Mouse (Mus musculus): ENCODE measurements at regions not wholly inside any gene's neighbourhood (a gene's known extent, or its start where the extent isn't known, plus 50 kb on each side); places are given as distances from the start of the nearest gene placed in this dataset.
"Not testable (repeated sequence)": the region's sequence is repeated elsewhere in the genome, so short reads cannot be mapped to it uniquely, and the experiment has no call there.

DNA sequence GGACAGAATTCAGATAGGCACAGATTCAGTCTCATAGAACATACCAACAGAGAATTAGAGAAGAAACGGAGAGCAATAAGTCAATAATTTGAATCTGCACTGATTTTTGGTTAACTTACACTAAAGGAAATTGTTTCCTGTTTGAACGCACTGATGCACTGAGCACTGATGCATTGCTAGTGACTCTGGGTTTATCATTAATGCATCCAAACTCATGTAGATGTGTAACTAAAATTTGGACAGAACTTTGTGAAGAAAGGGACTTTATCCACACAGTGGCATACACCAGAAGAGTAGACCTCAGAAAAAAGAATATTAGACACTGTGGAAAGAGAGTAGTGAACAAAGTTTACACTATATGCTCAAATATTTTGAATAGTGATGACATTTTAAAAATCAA is 364.2 kb downstream of the Casp12 start:
- no peaks in the 10 kb centered on the region for H3K4me1 ChIP-seq (ENCODE audit: control insufficient read depth, insufficient read depth, low read length)
- H3K4me3 ChIP-seq (ENCODE audit: control insufficient read depth, low read depth, low read length), result no peak overlapping the region
- H3K36me3 ChIP-seq (ENCODE audit: control insufficient read depth, insufficient read depth, low read length), result no peaks in the 10 kb centered on the region
- TF ChIP-seq CTCF (IDR thresholded peaks at IDR 0.05; ENCODE audit: control insufficient read depth, insufficient read depth, insufficient replicate concordance, low read depth, low read length) (no peak), POLR2A (IDR thresholded peaks at IDR 0.05; ENCODE audit: control insufficient read depth, low read depth, low read length) (no peak)
- H3K27me3 ChIP-seq (ENCODE audit: control insufficient read depth, insufficient read depth, low read length), result no peaks in the 10 kb centered on the region
- no peak overlapping the region for H3K27ac ChIP-seq (ENCODE audit: control insufficient read depth, insufficient read depth, low read depth, low read length)

DNA sequence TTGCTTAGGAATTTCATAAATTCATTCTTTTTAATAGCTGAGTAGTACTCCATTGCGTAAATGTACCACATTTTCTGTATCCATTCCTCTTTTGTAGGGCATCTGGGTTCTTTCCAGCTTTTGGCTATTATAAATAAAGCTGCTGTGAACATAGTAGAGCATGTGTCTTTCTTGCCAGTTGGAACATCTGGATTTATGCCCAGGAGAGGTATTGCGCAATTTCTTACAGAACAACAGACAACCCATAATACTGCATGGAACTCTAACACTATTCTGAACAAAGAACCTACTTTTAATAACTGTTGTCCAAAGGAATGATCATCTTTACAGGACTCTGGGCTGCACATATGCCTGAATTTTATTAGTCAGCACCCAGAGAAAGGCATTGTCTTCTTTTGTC is 373.4 kb downstream of the Casp12 start:
- not testable (repeated sequence) for H3K27me3 ChIP-seq (ENCODE audit: control insufficient read depth, insufficient read depth, low read length); H3K4me3 ChIP-seq (ENCODE audit: control insufficient read depth, low read depth, low read length); H3K36me3 ChIP-seq (ENCODE audit: control insufficient read depth, insufficient read depth, low read length); H3K4me1 ChIP-seq (ENCODE audit: control insufficient read depth, insufficient read depth, low read length); H3K27ac ChIP-seq (ENCODE audit: control insufficient read depth, insufficient read depth, low read depth, low read length)

DNA sequence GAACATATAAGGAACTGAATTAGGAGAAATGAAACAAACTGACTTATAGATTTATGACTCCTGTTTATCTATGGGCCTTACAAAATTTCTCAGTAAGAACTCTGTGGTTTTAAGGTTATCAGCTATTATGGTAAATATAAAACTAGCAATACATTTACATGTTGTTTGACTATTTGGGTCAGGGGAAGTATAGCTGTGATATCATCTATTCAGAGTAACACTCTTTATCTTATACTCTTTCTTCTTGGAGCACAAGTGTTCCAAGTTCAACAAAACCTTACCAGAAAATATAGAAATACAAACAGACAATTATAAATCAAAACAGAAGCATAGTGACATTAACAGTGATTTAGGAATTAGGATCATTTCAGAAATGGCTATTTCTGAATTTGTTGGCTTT is 383.6 kb downstream of the Casp12 start:
- no peak for TF ChIP-seq CTCF (IDR thresholded peaks at IDR 0.05; ENCODE audit: control insufficient read depth, insufficient read depth, insufficient replicate concordance, low read depth, low read length)
- no peak for TF ChIP-seq POLR2A (IDR thresholded peaks at IDR 0.05; ENCODE audit: control insufficient read depth, low read depth, low read length)
- H3K27ac ChIP-seq (ENCODE audit: control insufficient read depth, insufficient read depth, low read depth, low read length), result no peak overlapping the region
- no peaks in the 10 kb centered on the region for H3K4me1 ChIP-seq (ENCODE audit: control insufficient read depth, insufficient read depth, low read length)
- no peaks in the 10 kb centered on the region for H3K36me3 ChIP-seq (ENCODE audit: control insufficient read depth, insufficient read depth, low read length)
- no peak overlapping the region for H3K4me3 ChIP-seq (ENCODE audit: control insufficient read depth, low read depth, low read length)
- no peaks in the 10 kb centered on the region for H3K27me3 ChIP-seq (ENCODE audit: control insufficient read depth, insufficient read depth, low read length)

DNA sequence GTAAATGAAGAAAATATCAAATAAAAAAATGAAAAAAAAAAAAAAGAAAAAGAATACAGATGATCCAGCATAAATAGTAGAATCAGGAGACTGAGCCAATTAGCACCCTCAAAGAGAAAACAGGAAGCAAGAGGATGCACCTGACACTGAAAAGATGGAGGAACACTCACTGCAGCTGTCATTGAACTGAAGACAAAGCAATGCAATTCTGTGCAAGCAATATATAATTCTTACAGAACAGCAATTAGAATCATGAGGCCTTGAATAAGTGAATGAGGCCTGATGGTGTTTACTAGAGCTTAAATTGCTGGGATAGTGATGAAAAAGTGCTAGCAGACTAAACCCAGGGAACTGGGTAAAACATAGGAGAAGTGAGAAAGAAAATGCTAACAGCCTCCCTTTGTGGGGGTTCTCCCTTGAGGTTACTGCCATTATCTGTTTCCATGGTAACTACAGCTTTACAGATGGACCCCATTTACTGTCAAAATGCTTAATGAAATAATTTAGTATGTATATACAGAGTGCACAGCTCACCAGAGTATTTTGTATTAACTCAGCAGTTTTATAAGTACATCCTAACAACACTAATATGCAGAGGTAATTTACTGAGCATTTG is 407.6 kb downstream of the Casp12 start:
- no peak overlapping the region for H3K27ac ChIP-seq (ENCODE audit: control insufficient read depth, insufficient read depth, low read depth, low read length)
- H3K4me1 ChIP-seq (ENCODE audit: control insufficient read depth, insufficient read depth, low read length), result no peaks in the 10 kb centered on the region
- H3K36me3 ChIP-seq (ENCODE audit: control insufficient read depth, insufficient read depth, low read length), result no peaks in the 10 kb centered on the region
- no peaks in the 10 kb centered on the region for H3K27me3 ChIP-seq (ENCODE audit: control insufficient read depth, insufficient read depth, low read length)
- TF ChIP-seq POLR2A (IDR thresholded peaks at IDR 0.05; ENCODE audit: control insufficient read depth, low read depth, low read length), result no peak
- TF ChIP-seq CTCF (IDR thresholded peaks at IDR 0.05; ENCODE audit: control insufficient read depth, insufficient read depth, insufficient replicate concordance, low read depth, low read length), result no peak
- H3K4me3 ChIP-seq (ENCODE audit: control insufficient read depth, low read depth, low read length), result no peak overlapping the region

DNA sequence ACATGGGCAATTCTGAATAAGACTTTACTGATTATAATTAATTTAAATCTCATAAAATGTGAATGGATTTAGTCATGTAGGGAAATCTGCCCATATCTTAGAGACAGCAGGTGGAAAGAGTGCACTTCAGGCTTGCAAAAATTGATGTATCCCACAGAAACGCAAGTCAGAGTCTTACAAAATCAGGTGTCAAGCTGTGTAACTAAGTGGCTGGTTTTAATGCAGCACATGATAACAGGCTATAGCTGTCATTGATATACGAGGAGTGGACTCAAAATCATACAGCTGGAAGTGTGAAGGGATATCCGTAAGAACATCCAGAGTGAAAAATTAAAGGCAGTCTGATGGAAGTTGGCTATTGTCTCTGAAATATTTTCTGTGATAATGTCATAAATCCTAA is 408.6 kb downstream of the Casp12 start:
- Histone ChIP-seq H3K4me1 (ENCODE audit: control insufficient read depth, insufficient read depth, low read length) (no peaks in the 10 kb centered on the region), H3K4me3 (ENCODE audit: control insufficient read depth, low read depth, low read length) (no peak overlapping the region), H3K36me3 (ENCODE audit: control insufficient read depth, insufficient read depth, low read length) (no peaks in the 10 kb centered on the region), H3K27me3 (ENCODE audit: control insufficient read depth, insufficient read depth, low read length) (no peaks in the 10 kb centered on the region), H3K27ac (ENCODE audit: control insufficient read depth, insufficient read depth, low read depth, low read length) (no peak overlapping the region)
- no peak for TF ChIP-seq CTCF (IDR thresholded peaks at IDR 0.05; ENCODE audit: control insufficient read depth, insufficient read depth, insufficient replicate concordance, low read depth, low read length)
- no peak for TF ChIP-seq POLR2A (IDR thresholded peaks at IDR 0.05; ENCODE audit: control insufficient read depth, low read depth, low read length)

DNA sequence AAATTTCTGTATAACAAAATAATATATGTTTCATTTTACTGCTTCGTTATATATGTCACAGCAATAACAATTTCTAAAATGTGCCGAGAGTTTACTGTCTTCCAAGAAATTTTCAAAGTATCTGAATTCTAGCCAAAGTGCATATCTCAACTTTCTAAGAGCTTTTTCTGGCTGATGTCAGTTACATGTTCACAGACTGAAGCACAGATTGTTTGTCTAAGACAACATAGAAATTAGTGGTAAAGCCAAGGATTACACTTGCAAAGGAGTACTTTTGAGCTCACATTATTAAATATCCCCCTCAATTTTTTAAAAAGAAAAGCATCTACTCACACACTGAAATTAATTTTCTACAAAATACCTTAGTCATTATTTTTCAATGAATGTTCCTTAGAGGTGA is 407.2 kb upstream of the Pdgfd start:
- H3K4me3 ChIP-seq (ENCODE audit: control insufficient read depth, low read depth, low read length), result no peak overlapping the region
- TF ChIP-seq CTCF (IDR thresholded peaks at IDR 0.05; ENCODE audit: control insufficient read depth, insufficient read depth, insufficient replicate concordance, low read depth, low read length), result no peak
- TF ChIP-seq POLR2A (IDR thresholded peaks at IDR 0.05; ENCODE audit: control insufficient read depth, low read depth, low read length), result no peak
- no peaks in the 10 kb centered on the region for H3K4me1 ChIP-seq (ENCODE audit: control insufficient read depth, insufficient read depth, low read length)
- no peaks in the 10 kb centered on the region for H3K27me3 ChIP-seq (ENCODE audit: control insufficient read depth, insufficient read depth, low read length)
- H3K27ac ChIP-seq (ENCODE audit: control insufficient read depth, insufficient read depth, low read depth, low read length), result no peak overlapping the region
- H3K36me3 ChIP-seq (ENCODE audit: control insufficient read depth, insufficient read depth, low read length), result no peaks in the 10 kb centered on the region

DNA sequence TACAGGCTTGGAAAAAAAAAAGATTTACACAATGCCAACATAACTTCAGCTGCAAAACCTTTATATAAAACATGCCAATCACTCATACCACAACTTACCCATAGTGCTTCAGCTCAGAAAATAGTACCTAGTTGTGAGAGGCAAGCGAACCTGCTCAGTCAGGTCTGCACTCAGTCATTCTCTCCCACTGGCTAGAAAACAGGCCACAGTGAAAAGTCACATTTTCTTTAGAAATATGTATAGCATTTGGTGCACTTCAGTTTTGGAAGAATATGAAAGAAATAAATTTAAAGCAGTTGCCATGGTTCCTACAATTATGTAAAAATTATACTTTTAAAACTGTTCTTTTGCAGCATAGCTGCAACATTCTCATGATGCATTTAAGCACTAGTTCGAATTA is 398.5 kb upstream of the Pdgfd start:
- no peaks in the 10 kb centered on the region for H3K27me3 ChIP-seq (ENCODE audit: control insufficient read depth, insufficient read depth, low read length)
- H3K36me3 ChIP-seq (ENCODE audit: control insufficient read depth, insufficient read depth, low read length), result no peaks in the 10 kb centered on the region
- no peaks in the 10 kb centered on the region for H3K4me1 ChIP-seq (ENCODE audit: control insufficient read depth, insufficient read depth, low read length)
- no peak overlapping the region for H3K4me3 ChIP-seq (ENCODE audit: control insufficient read depth, low read depth, low read length)
- H3K27ac ChIP-seq (ENCODE audit: control insufficient read depth, insufficient read depth, low read depth, low read length), result no peak overlapping the region
- TF ChIP-seq POLR2A (IDR thresholded peaks at IDR 0.05; ENCODE audit: control insufficient read depth, low read depth, low read length) (no peak), CTCF (IDR thresholded peaks at IDR 0.05; ENCODE audit: control insufficient read depth, insufficient read depth, insufficient replicate concordance, low read depth, low read length) (no peak)

DNA sequence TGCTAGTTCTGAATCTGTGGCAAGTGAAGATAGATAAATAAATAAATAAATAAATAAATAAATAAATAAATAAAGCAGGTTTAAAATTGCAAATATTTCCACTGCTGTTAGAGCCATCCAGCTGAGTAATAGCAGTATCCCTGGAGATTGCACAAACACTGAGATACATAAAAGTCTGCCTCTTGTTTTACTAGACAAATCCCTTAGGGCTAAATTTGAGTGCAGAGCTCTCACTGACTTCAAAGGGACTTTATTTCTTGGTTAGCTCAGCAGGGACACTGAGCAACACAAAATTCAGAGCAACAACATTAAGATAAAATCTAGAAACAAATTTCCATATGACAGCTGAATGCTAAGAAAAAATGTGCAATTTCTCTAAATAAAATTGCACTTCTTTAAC is 397.2 kb upstream of the Pdgfd start:
- no peak for TF ChIP-seq POLR2A (IDR thresholded peaks at IDR 0.05; ENCODE audit: control insufficient read depth, low read depth, low read length)
- no peak for TF ChIP-seq CTCF (IDR thresholded peaks at IDR 0.05; ENCODE audit: control insufficient read depth, insufficient read depth, insufficient replicate concordance, low read depth, low read length)
- Histone ChIP-seq H3K27ac (ENCODE audit: control insufficient read depth, insufficient read depth, low read depth, low read length) (no peak overlapping the region), H3K4me1 (ENCODE audit: control insufficient read depth, insufficient read depth, low read length) (no peaks in the 10 kb centered on the region), H3K27me3 (ENCODE audit: control insufficient read depth, insufficient read depth, low read length) (no peaks in the 10 kb centered on the region), H3K4me3 (ENCODE audit: control insufficient read depth, low read depth, low read length) (no peak overlapping the region), H3K36me3 (ENCODE audit: control insufficient read depth, insufficient read depth, low read length) (no peaks in the 10 kb centered on the region)

All from testis, adult 2 months (tissue).